Mouse (Mus musculus) layer of hippocampus, adult 9-11 months (tissue): ENCODE measurements around the gene R3hdm2.

Source experiments
- DNase-seq: peaks from one replicate; pipeline ENCODE4 v3.0.0; 2022

R3hdm2 gene

GRCm38 (mm10) chr10:127500042-127500441, 119.9 kb downstream of the R3hdm2 start:
- DNase-seq, result no peak

GRCm38 (mm10) chr10:127500894-127501893, 121.1 kb downstream of the R3hdm2 start, which contains the start of gene Stac3:
Stac3 (plus strand) TSS chr10:127501686.
- DNase-seq, result no peak

- DNase-seq, result peak; percentile 68
Measured at GRCm38 (mm10) chr10:127508239-127508638, 128.1 kb downstream of the R3hdm2 start.

- peak; percentile 78 for DNase-seq
Measured at GRCm38 (mm10) chr10:127509051-127509836, 129.1 kb downstream of the R3hdm2 start.

GRCm38 (mm10) chr10:127509837-127510701, 129.9 kb downstream of the R3hdm2 start:
- peak; percentile 52 for DNase-seq

GRCm38 (mm10) chr10:127510895-127511617, 130.9 kb downstream of the R3hdm2 start:
- no peak for DNase-seq

GRCm38 (mm10) chr10:127511634-127512306, 131.6 kb downstream of the R3hdm2 start:
- DNase-seq, result peak; percentile 93

GRCm38 (mm10) chr10:127512307-127512666, 132.2 kb downstream of the R3hdm2 start:
- DNase-seq, result no peak

GRCm38 (mm10) chr10:127512813-127513212, 132.7 kb downstream of the R3hdm2 start:
- DNase-seq, result peak; percentile 91

- DNase-seq, result no peak
Measured at GRCm38 (mm10) chr10:127513501-127514091, 133.5 kb downstream of the R3hdm2 start.

- DNase-seq, result no peak
Measured at GRCm38 (mm10) chr10:127514111-127514698, 134.1 kb downstream of the R3hdm2 start.

- no peak for DNase-seq
Measured at GRCm38 (mm10) chr10:127514764-127515163, 134.6 kb downstream of the R3hdm2 start, which contains the start of gene Ndufa4l2. Ndufa4l2 (plus strand) TSS chr10:127514967.

- DNase-seq, result no peak
Measured at GRCm38 (mm10) chr10:127515271-127515982, 135.3 kb downstream of the R3hdm2 start.

GRCm38 (mm10) chr10:127515983-127516459, 135.9 kb downstream of the R3hdm2 start:
- DNase-seq, result no peak

- DNase-seq, result no peak
Measured at GRCm38 (mm10) chr10:127516576-127517260, 136.6 kb downstream of the R3hdm2 start.

- no peak for DNase-seq
Measured at GRCm38 (mm10) chr10:127517941-127518340, 137.8 kb downstream of the R3hdm2 start.

GRCm38 (mm10) chr10:127519041-127519701, 139.0 kb downstream of the R3hdm2 start:
- no peak for DNase-seq
